Mouse (Mus musculus): ENCODE results near the gene Gpalpp1. TPM values are rescaled to one million over a fixed set of nuclear protein-coding genes. Genes with fewer than 3 reads are reported as not detected.

Gene Gpalpp1
- polyA plus RNA-seq, 1 experiment from 2014 or later: 12.1 TPM

- no peak overlapping the region for H3K27ac ChIP-seq (ENCODE audit: low read length)
- ATAC-seq (ENCODE audit: insufficient read depth, low FRiP score): no peak
- no peak overlapping the region for H3K4me2 ChIP-seq (ENCODE audit: low read depth, low read length)
- WGBS: 53% methylated on average over 6 of the region's 6 CpGs
- H3K36me3 ChIP-seq (ENCODE audit: control insufficient read depth, insufficient read depth, low read length): peaks cover 18% of the 10 kb centered on the region; the same call in 1 of the 2 replicates
- no peaks in the 10 kb centered on the region for H3K9me3 ChIP-seq (replicated peaks; ENCODE audit: control insufficient read depth, low read length)
- no peak overlapping the region for H3K4me3 ChIP-seq (replicated peaks; ENCODE audit: low read length)
- H3K27me3 ChIP-seq (ENCODE audit: control insufficient read depth, insufficient read depth, low read length): no peaks in the 10 kb centered on the region
- H3K9ac ChIP-seq (ENCODE audit: low read length): no peak overlapping the region
- H3K4me1 ChIP-seq (ENCODE audit: control insufficient read depth, insufficient read depth, low read length): no peaks in the 10 kb centered on the region
These were observed 11.5 kb upstream of the Gpalpp1 start for GRCm38 (mm10) chr14:76121901-76122662.

GRCm38 (mm10) chr14:76120472-76120871 lies 9.9 kb upstream of the Gpalpp1 start:
- no peak for ATAC-seq (ENCODE audit: insufficient read depth, low FRiP score)
- peaks cover 17% of the 10 kb centered on the region; the same call in 1 of the 2 replicates for H3K36me3 ChIP-seq (ENCODE audit: control insufficient read depth, insufficient read depth, low read length)
- no peaks in the 10 kb centered on the region for H3K27me3 ChIP-seq (ENCODE audit: control insufficient read depth, insufficient read depth, low read length)
- no peaks in the 10 kb centered on the region for H3K4me1 ChIP-seq (ENCODE audit: control insufficient read depth, insufficient read depth, low read length)
- 83% methylated on average over 4 of the region's 4 CpGs for WGBS
- no peak overlapping the region for H3K4me3 ChIP-seq (replicated peaks; ENCODE audit: low read length)
- H3K4me2 ChIP-seq (ENCODE audit: low read depth, low read length): no peak overlapping the region
- no peak overlapping the region for H3K9ac ChIP-seq (ENCODE audit: low read length)
- H3K27ac ChIP-seq (ENCODE audit: low read length): no peak overlapping the region
- no peaks in the 10 kb centered on the region for H3K9me3 ChIP-seq (replicated peaks; ENCODE audit: control insufficient read depth, low read length)

- H3K36me3 ChIP-seq (ENCODE audit: control insufficient read depth, insufficient read depth, low read length): peaks cover 17% of the 10 kb centered on the region; the same call in 1 of the 2 replicates
- ATAC-seq (ENCODE audit: insufficient read depth, low FRiP score): no peak
- whole genome bisulfite sequencing: 52% methylated on average over 4 of the region's 4 CpGs
These were observed 8.4 kb upstream of the Gpalpp1 start for GRCm38 (mm10) chr14:76118963-76119362.

GRCm38 (mm10) chr14:76115744-76116143 lies 5.2 kb upstream of the Gpalpp1 start:
- Histone ChIP-seq H3K36me3 (ENCODE audit: control insufficient read depth, insufficient read depth, low read length) (peaks cover 17% of the 10 kb centered on the region; the same call in 1 of the 2 replicates), H3K4me2 (ENCODE audit: low read depth, low read length) (no peak overlapping the region), H3K27ac (ENCODE audit: low read length) (no peak overlapping the region), H3K27me3 (ENCODE audit: control insufficient read depth, insufficient read depth, low read length) (no peaks in the 10 kb centered on the region), H3K9me3 (replicated peaks; ENCODE audit: control insufficient read depth, low read length) (no peaks in the 10 kb centered on the region), H3K4me3 (replicated peaks; ENCODE audit: low read length) (no peak overlapping the region), H3K9ac (ENCODE audit: low read length) (no peak overlapping the region), H3K4me1 (ENCODE audit: control insufficient read depth, insufficient read depth, low read length) (no peaks in the 10 kb centered on the region)
- 88% methylated on average over 5 of the region's 5 CpGs for WGBS
- no peak for ATAC-seq (ENCODE audit: insufficient read depth, low FRiP score)

More at GRCm38 (mm10) chr14:76118963-76119362, 8.4 kb upstream of the Gpalpp1 start:
- Histone ChIP-seq H3K27me3 (ENCODE audit: control insufficient read depth, insufficient read depth, low read length) (no peaks in the 10 kb centered on the region), H3K27ac (ENCODE audit: low read length) (no peak overlapping the region), H3K4me3 (replicated peaks; ENCODE audit: low read length) (no peak overlapping the region), H3K4me1 (ENCODE audit: control insufficient read depth, insufficient read depth, low read length) (no peaks in the 10 kb centered on the region), H3K9me3 (replicated peaks; ENCODE audit: control insufficient read depth, low read length) (no peaks in the 10 kb centered on the region), H3K9ac (ENCODE audit: low read length) (no peak overlapping the region), H3K4me2 (ENCODE audit: low read depth, low read length) (no peak overlapping the region)

GRCm38 (mm10) chr14:76099543-76099942 lies 11.0 kb downstream of the Gpalpp1 start:
- WGBS: 95% methylated on average over 9 of the region's 9 CpGs
- ATAC-seq (ENCODE audit: insufficient read depth, low FRiP score): no peak
- H3K4me2 ChIP-seq (ENCODE audit: low read depth, low read length): no peak overlapping the region
- no peaks in the 10 kb centered on the region for H3K27me3 ChIP-seq (ENCODE audit: control insufficient read depth, insufficient read depth, low read length)
- H3K4me3 ChIP-seq (replicated peaks; ENCODE audit: low read length): no peak overlapping the region
- H3K9me3 ChIP-seq (replicated peaks; ENCODE audit: control insufficient read depth, low read length): no peaks in the 10 kb centered on the region
- H3K9ac ChIP-seq (ENCODE audit: low read length): no peak overlapping the region
- no peaks in the 10 kb centered on the region for H3K4me1 ChIP-seq (ENCODE audit: control insufficient read depth, insufficient read depth, low read length)
- peaks cover 20% of the 10 kb centered on the region; the same call in 1 of the 2 replicates for H3K36me3 ChIP-seq (ENCODE audit: control insufficient read depth, insufficient read depth, low read length)
- no peak overlapping the region for H3K27ac ChIP-seq (ENCODE audit: low read length)

- Histone ChIP-seq H3K4me3 (replicated peaks; ENCODE audit: low read length) (no peak overlapping the region), H3K4me1 (ENCODE audit: control insufficient read depth, insufficient read depth, low read length) (no peaks in the 10 kb centered on the region), H3K36me3 (ENCODE audit: control insufficient read depth, insufficient read depth, low read length) (peaks cover 14% of the 10 kb centered on the region; the same call in 1 of the 2 replicates), H3K9ac (ENCODE audit: low read length) (no peak overlapping the region), H3K27ac (ENCODE audit: low read length) (no peak overlapping the region), H3K27me3 (ENCODE audit: control insufficient read depth, insufficient read depth, low read length) (no peaks in the 10 kb centered on the region), H3K4me2 (ENCODE audit: low read depth, low read length) (no peak overlapping the region), H3K9me3 (replicated peaks; ENCODE audit: control insufficient read depth, low read length) (no peaks in the 10 kb centered on the region)
- no peak for ATAC-seq (ENCODE audit: insufficient read depth, low FRiP score)
- WGBS: 89% methylated on average over 5 of the region's 5 CpGs
These were observed 12.7 kb downstream of the Gpalpp1 start for GRCm38 (mm10) chr14:76097815-76098214.

- peaks cover 12% of the 10 kb centered on the region; the same call in 1 of the 2 replicates for H3K36me3 ChIP-seq (ENCODE audit: control insufficient read depth, insufficient read depth, low read length)
- H3K4me2 ChIP-seq (ENCODE audit: low read depth, low read length): no peak overlapping the region
- H3K4me1 ChIP-seq (ENCODE audit: control insufficient read depth, insufficient read depth, low read length): no peaks in the 10 kb centered on the region
- no peaks in the 10 kb centered on the region for H3K27me3 ChIP-seq (ENCODE audit: control insufficient read depth, insufficient read depth, low read length)
- H3K4me3 ChIP-seq (replicated peaks; ENCODE audit: low read length): no peak overlapping the region
- H3K9ac ChIP-seq (ENCODE audit: low read length): no peak overlapping the region
- no peaks in the 10 kb centered on the region for H3K9me3 ChIP-seq (replicated peaks; ENCODE audit: control insufficient read depth, low read length)
- WGBS: 86% methylated on average over 7 of the region's 7 CpGs
- no peak for ATAC-seq (ENCODE audit: insufficient read depth, low FRiP score)
- H3K27ac ChIP-seq (ENCODE audit: low read length): no peak overlapping the region
These were observed 13.3 kb downstream of the Gpalpp1 start for GRCm38 (mm10) chr14:76097244-76097643.

- H3K36me3 ChIP-seq (ENCODE audit: control insufficient read depth, insufficient read depth, low read length): no peaks in the 10 kb centered on the region
- no peaks in the 10 kb centered on the region for H3K27me3 ChIP-seq (ENCODE audit: control insufficient read depth, insufficient read depth, low read length)
- ATAC-seq (ENCODE audit: insufficient read depth, low FRiP score): no peak
- no peak overlapping the region for H3K9ac ChIP-seq (ENCODE audit: low read length)
- WGBS: 67% methylated on average over 3 of the region's 3 CpGs
- H3K4me3 ChIP-seq (replicated peaks; ENCODE audit: low read length): no peak overlapping the region
- no peak overlapping the region for H3K4me2 ChIP-seq (ENCODE audit: low read depth, low read length)
- no peaks in the 10 kb centered on the region for H3K9me3 ChIP-seq (replicated peaks; ENCODE audit: control insufficient read depth, low read length)
- no peaks in the 10 kb centered on the region for H3K4me1 ChIP-seq (ENCODE audit: control insufficient read depth, insufficient read depth, low read length)
- no peak overlapping the region for H3K27ac ChIP-seq (ENCODE audit: low read length)
These were observed 26.4 kb downstream of the Gpalpp1 start for GRCm38 (mm10) chr14:76084188-76084587.

- Histone ChIP-seq H3K4me3 (replicated peaks; ENCODE audit: low read length) (no peak overlapping the region), H3K27me3 (ENCODE audit: control insufficient read depth, insufficient read depth, low read length) (no peaks in the 10 kb centered on the region), H3K4me2 (ENCODE audit: low read depth, low read length) (no peak overlapping the region), H3K4me1 (ENCODE audit: control insufficient read depth, insufficient read depth, low read length) (no peaks in the 10 kb centered on the region), H3K9ac (ENCODE audit: low read length) (no peak overlapping the region), H3K27ac (ENCODE audit: low read length) (no peak overlapping the region), H3K36me3 (ENCODE audit: control insufficient read depth, insufficient read depth, low read length) (no peaks in the 10 kb centered on the region), H3K9me3 (replicated peaks; ENCODE audit: control insufficient read depth, low read length) (no peaks in the 10 kb centered on the region)
- ATAC-seq (ENCODE audit: insufficient read depth, low FRiP score): no peak
- 82% methylated on average over 13 of the region's 13 CpGs for WGBS
These were observed 28.4 kb downstream of the Gpalpp1 start for GRCm38 (mm10) chr14:76082086-76082636.

Data from stomach, embryonic 16.5 days (tissue).